Mouse (Mus musculus) B cell, adult 2 months (primary cell): ENCODE measurements around the gene Vps13d.

Experiments
- DNase-seq, 2 experiments: peaks; one replicate each; pipeline ENCODE4 v3.0.0; 2022

The Vps13d gene

GRCm38 (mm10) chr4:145147006-145147961, 47.5 kb downstream of the Vps13d start:
- peak; percentile 8 to 9 for DNase-seq

- no peak for DNase-seq
Observed at GRCm38 (mm10) chr4:145143533-145143932, 51.3 kb downstream of the Vps13d start.

- DNase-seq, result no peak
Observed at GRCm38 (mm10) chr4:145136705-145137104, 58.1 kb downstream of the Vps13d start.

- DNase-seq, result no peak
Observed at GRCm38 (mm10) chr4:145135473-145135872, 59.3 kb downstream of the Vps13d start.

GRCm38 (mm10) chr4:145130772-145131171, 64.0 kb downstream of the Vps13d start:
- DNase-seq, result no peak

- DNase-seq, result no peak
Observed at GRCm38 (mm10) chr4:145129956-145130548, 64.8 kb downstream of the Vps13d start.

GRCm38 (mm10) chr4:145125463-145126220, 69.2 kb downstream of the Vps13d start:
- DNase-seq, result no peak

DNA sequence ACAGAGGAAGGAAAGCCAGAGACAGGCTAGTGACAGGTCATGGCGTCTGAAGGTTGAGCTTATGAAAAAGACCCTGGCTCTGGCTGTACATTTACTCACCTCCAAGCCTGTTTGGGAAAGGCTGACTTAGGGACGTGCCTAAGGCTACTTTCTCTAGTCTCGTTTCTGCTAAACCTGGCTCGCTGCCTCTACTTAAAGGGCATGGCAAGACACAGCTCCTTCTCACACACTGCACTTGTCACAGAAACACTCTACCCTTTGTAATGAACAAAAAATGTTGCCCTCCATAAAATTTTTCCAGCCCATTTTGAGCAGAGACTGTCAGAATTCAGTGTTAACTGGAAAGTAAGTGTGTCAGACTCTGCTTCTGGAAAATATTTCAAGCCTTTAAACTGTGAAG, 70.4 kb downstream of the Vps13d start:
- no peak for DNase-seq

GRCm38 (mm10) chr4:145111641-145112040, 83.2 kb downstream of the Vps13d start:
- DNase-seq, result peak; percentile 51

GRCm38 (mm10) chr4:145110736-145111135, 84.1 kb downstream of the Vps13d start:
- no peak for DNase-seq

- no peak for DNase-seq
Observed at GRCm38 (mm10) chr4:145106796-145107195, 88.0 kb downstream of the Vps13d start.

GRCm38 (mm10) chr4:145105319-145105718, 89.5 kb downstream of the Vps13d start:
- DNase-seq, result no peak

GRCm38 (mm10) chr4:145104917-145105316, 89.9 kb downstream of the Vps13d start:
- no peak for DNase-seq

GRCm38 (mm10) chr4:145103617-145104016, 91.2 kb downstream of the Vps13d start:
- DNase-seq, result no peak

GRCm38 (mm10) chr4:145101823-145102718, 92.7 kb downstream of the Vps13d start:
- no peak for DNase-seq

DNA sequence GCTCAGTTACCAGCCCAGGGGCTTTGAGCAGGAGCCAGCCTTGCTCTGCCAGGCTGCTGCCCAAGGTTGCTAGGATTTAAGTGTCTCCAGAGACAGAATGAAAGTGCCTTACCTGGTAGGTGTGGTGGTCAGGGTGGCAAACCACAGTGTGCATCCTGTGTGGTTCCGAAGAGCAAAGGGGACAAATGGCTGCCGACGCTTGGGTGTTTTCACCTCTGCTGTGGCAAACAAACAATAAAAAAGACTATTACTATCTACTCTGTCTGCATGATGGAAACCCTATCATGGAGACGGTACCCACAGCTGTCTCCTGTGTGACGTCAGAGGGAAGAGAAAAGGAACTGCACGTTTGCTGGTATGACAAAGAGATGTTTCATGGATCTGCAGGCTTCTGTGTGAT, 95.0 kb downstream of the Vps13d start:
- no peak for DNase-seq

- no peak for DNase-seq
Observed at GRCm38 (mm10) chr4:145099344-145099743, 95.5 kb downstream of the Vps13d start.

GRCm38 (mm10) chr4:145097974-145098373, 96.8 kb downstream of the Vps13d start:
- DNase-seq, result no peak

GRCm38 (mm10) chr4:145096481-145097039, 98.2 kb downstream of the Vps13d start:
- DNase-seq, result no peak

DNA sequence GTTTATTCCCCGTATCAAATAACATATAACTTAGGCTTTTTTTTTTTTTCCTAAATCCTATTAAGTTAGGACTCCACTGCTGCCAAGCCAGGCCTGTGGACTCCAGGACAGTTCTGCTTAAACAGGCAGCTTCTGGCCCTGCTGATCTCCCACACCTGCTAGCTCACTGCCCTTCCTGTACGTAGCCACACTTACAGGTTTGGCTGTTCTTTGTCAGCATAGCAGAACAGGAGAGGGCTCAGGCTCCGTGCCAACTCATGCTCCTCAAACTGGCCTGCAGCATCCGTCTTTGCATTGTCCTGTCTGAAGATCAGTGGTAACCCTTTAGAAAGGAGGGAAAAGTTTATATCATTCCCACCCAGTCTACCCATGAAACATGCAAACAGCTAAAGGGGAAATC, 108.3 kb downstream of the Vps13d start:
- no peak for DNase-seq

DNA sequence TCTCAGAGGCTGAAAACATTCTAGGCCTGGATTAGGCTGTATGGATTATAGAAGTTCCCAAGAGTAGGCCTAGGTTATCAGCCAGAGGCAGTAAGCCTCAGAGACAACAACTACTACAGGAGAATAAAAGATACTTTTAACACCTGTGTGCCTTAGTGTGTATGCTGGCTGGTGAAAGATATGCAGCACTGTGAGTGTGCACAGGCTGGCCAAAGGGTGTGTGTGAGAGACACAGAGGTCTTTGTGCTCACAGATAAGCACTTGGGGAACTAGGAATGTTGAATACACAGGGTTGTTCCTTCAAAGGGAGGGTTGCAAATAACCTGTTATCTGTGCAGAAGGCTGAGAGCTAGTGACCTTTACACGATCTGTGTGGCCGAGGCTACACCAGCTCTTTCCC, 115.5 kb downstream of the Vps13d start:
- DNase-seq, result no peak

DNA sequence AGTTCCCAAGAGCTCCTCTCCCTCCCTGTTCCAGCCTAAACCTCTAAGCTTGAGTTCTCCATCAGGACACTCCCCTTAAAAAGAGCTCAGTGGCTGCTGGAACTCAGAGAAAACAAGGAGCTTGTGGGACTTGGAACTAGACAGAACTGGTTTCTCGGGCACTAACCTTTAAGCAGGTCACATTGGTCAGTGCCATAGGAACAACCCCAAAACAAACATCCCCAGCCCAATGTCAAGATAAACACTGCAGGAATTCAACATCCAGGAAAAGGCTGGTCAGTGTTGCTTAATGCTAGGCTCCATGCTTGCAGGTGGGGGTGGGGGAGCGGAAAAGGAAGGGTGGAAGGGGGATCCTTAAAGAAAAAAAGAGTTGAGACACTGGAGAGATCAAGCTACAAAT, 120.5 kb downstream of the Vps13d start:
- no peak for DNase-seq
